Mouse (Mus musculus) layer of hippocampus, adult 18-20 months (tissue): ENCODE measurements around the gene Ywhah. TPM values are rescaled to one million over a fixed set of nuclear protein-coding genes. Genes with fewer than 3 reads are reported as not detected.

Experiments used
- DNase-seq, 2 experiments: peaks; one replicate each; pipeline ENCODE4 v3.0.0; 2022; ENCODE audit warnings: low spot score in 2 of 2
- total RNA-seq, 2 experiments: library from RNA; stranded (reverse); gene quantifications; 2 replicates each; pipeline ENCODE4 v1.2.3; 2021

Ywhah gene
- total RNA-seq, 2 experiments from 2014 or later = 1,080 to 1,138 TPM

GRCm38 (mm10) chr5:33043397-33043796 is 24.8 kb downstream of the Ywhah start:
- no peak for DNase-seq

GRCm38 (mm10) chr5:33044636-33045315 is 26.2 kb downstream of the Ywhah start:
- no peak for DNase-seq

- DNase-seq = no peak
Measured at GRCm38 (mm10) chr5:33045316-33045705, 26.7 kb downstream of the Ywhah start.

- DNase-seq = no peak
Measured at GRCm38 (mm10) chr5:33052849-33053582, 34.4 kb downstream of the Ywhah start.

GRCm38 (mm10) chr5:33056126-33056765 is 37.6 kb downstream of the Ywhah start:
- DNase-seq = no peak

GRCm38 (mm10) chr5:33070071-33070470 is 51.5 kb downstream of the Ywhah start:
- no peak for DNase-seq

GRCm38 (mm10) chr5:33076490-33077191 is 58.0 kb downstream of the Ywhah start:
- no peak for DNase-seq

Other genes starting within 250 kb of the Ywhah start
- 10 to 100 TPM; 62.2 to 62.9 TPM for gene Pisd, start 233.2 kb upstream of the Ywhah start, total RNA-seq
- gene Gm20671, start 191.7 kb upstream of the Ywhah start, total RNA-seq = not detected
- 10 to 100 TPM; 48.0 to 48.8 TPM for gene Prr14l, start 164.6 kb upstream of the Ywhah start, total RNA-seq
- gene Depdc5, start 155.1 kb upstream of the Ywhah start, total RNA-seq = 10 to 100 TPM; 69.8 to 74.9 TPM
- gene Slc5a1, start 85.4 kb downstream of the Ywhah start, total RNA-seq = under 1 TPM; 0.13 to 0.20 TPM
- under 1 TPM; 0.20 to 0.28 TPM for gene Spon2, start 199.6 kb downstream of the Ywhah start, total RNA-seq